Mouse (Mus musculus) MEL (cell line): Measurements from ENCODE around the gene Pip4k2c. TPM values are rescaled to one million over a fixed set of nuclear protein-coding genes. Genes with fewer than 3 reads are reported as not detected.

Experiments used
- DNase-seq: peaks from one replicate; pipeline ENCODE4 v3.0.0; 2011; ENCODE audit warnings: low read depth, low spot score
- H3K27ac ChIP-seq: 2 replicates; pipeline ENCODE4 v1.5.1; 2012; ENCODE audit warnings: low read depth, mild to moderate bottlenecking, control low read depth, low read length, moderate library complexity; ENCODE audit not compliant: control insufficient read depth
- H3K27me3 ChIP-seq, 2 experiments: fragments of 150-350 bp in 1 of 2; sonication (generic) in 1 of 2; 2 replicates each; pipeline ENCODE4 v1.6.1; 2012; ENCODE audit warnings: low read length in 2 of 2, mild to moderate bottlenecking in 2 of 2, improper control_type of control experiment in 1 of 2, moderate library complexity in 1 of 2; ENCODE audit not compliant: insufficient read depth in 2 of 2, control insufficient read depth in 1 of 2
- H3K36me3 ChIP-seq, 2 experiments: 2 replicates each; pipeline ENCODE4 v1.6.1; 2012 to 2014; ENCODE audit warnings: low read length in 2 of 2, improper control_type of control experiment in 1 of 2, inconsistent platforms in 1 of 2, mild to moderate bottlenecking in 1 of 2; ENCODE audit not compliant: insufficient read depth in 2 of 2, control insufficient read depth in 1 of 2
- H3K4me1 ChIP-seq, 2 experiments: fragments of 150-350 bp in 1 of 2; sonication (generic) in 1 of 2; 2 replicates each; pipeline ENCODE4 v1.6.1; 2012; ENCODE audit warnings: low read length in 2 of 2, improper control_type of control experiment in 1 of 2, mild to moderate bottlenecking in 1 of 2; ENCODE audit not compliant: insufficient read depth in 2 of 2, control insufficient read depth in 1 of 2
- H3K4me3 ChIP-seq, 2 experiments: fragments of 150-350 bp in 1 of 2; sonication (generic) in 1 of 2; 2 replicates each; pipeline ENCODE4 v1.5.1; 2012; ENCODE audit warnings: low read depth in 2 of 2, low read length in 2 of 2, mild to moderate bottlenecking in 2 of 2, moderate library complexity in 2 of 2, control low read depth in 1 of 2, improper control_type of control experiment in 1 of 2; ENCODE audit not compliant: control insufficient read depth in 1 of 2, insufficient read depth in 1 of 2
- H3K79me2 ChIP-seq: 2 replicates; pipeline ENCODE4 v1.6.1; 2012; ENCODE audit warnings: mild to moderate bottlenecking, low read length, moderate library complexity; ENCODE audit not compliant: control insufficient read depth, poor library complexity, insufficient read depth
- H3K9ac ChIP-seq: 2 replicates; pipeline ENCODE4 v1.6.1; 2012; ENCODE audit warnings: low read depth, mild to moderate bottlenecking, control low read depth, low read length, moderate library complexity; ENCODE audit not compliant: control insufficient read depth, poor library complexity, severe bottlenecking
- H3K9me3 ChIP-seq: fragments of 150-350 bp; sonication (generic); replicated peaks from 2 replicates; pipeline ENCODE4 v1.6.1; 2012; ENCODE audit warnings: mild to moderate bottlenecking, low read length, improper control_type of control experiment, moderate library complexity; ENCODE audit not compliant: insufficient read depth
- CHD1 ChIP-seq: IDR thresholded peaks from 2 replicates; pipeline ENCODE4 v1.6.1; 2012; ENCODE audit warnings: low read depth, mild to moderate bottlenecking, inconsistent platforms, low read length, improper control_type of control experiment
- CHD2 ChIP-seq: IDR thresholded peaks from 2 replicates; pipeline ENCODE4 v1.6.1; 2011; ENCODE audit warnings: low read length, improper control_type of control experiment
- CTCF ChIP-seq, 3 experiments: IDR thresholded peaks in 2 of 3; conservative IDR thresholded peaks in 1 of 3; 2 replicates each; pipeline ENCODE4 v1.5.1; 2011 to 2012; ENCODE audit warnings: low read length in 3 of 3, low read depth in 2 of 3, mild to moderate bottlenecking in 2 of 3, improper control_type of control experiment in 1 of 3, inconsistent platforms in 1 of 3, mixed read lengths in 1 of 3, moderate library complexity in 1 of 3; ENCODE audit not compliant: control insufficient read depth in 1 of 3, insufficient read depth in 1 of 3, poor library complexity in 1 of 3, severe bottlenecking in 1 of 3
- ETS1 ChIP-seq: IDR thresholded peaks from 2 replicates; pipeline ENCODE4 v1.6.1; 2012; ENCODE audit warnings: low read depth, mild to moderate bottlenecking, inconsistent platforms, low read length, improper control_type of control experiment, moderate library complexity
- GATA1 ChIP-seq: IDR thresholded peaks from 2 replicates; pipeline ENCODE4 v1.6.1; 2011; ENCODE audit warnings: low read depth, low read length, improper control_type of control experiment
- HCFC1 ChIP-seq: IDR thresholded peaks from 2 replicates; pipeline ENCODE4 v1.6.1; 2012; ENCODE audit warnings: low read depth, mild to moderate bottlenecking, inconsistent platforms, low read length, improper control_type of control experiment, moderate library complexity
- JUND ChIP-seq: IDR thresholded peaks from 2 replicates; pipeline ENCODE4 v1.6.1; 2011; ENCODE audit warnings: low read depth, mild to moderate bottlenecking, improper control_type of control experiment, low read length
- KAT2A ChIP-seq: conservative IDR thresholded peaks from 2 replicates; pipeline ENCODE4 v1.6.1; 2012; ENCODE audit warnings: low read depth, low read length, improper control_type of control experiment, inconsistent platforms
- MAFK ChIP-seq: IDR thresholded peaks from 2 replicates; pipeline ENCODE4 v1.6.1; 2011; ENCODE audit warnings: low read depth, mild to moderate bottlenecking, low read length, improper control_type of control experiment, borderline replicate concordance
- MAZ ChIP-seq: IDR thresholded peaks from 2 replicates; pipeline ENCODE4 v1.6.1; 2012; ENCODE audit warnings: low read depth, mild to moderate bottlenecking, inconsistent platforms, low read length, improper control_type of control experiment
- MEF2A ChIP-seq: IDR thresholded peaks from 2 replicates; pipeline ENCODE4 v1.6.1; 2014; ENCODE audit warnings: low read depth, mild to moderate bottlenecking, inconsistent platforms, low read length, improper control_type of control experiment; ENCODE audit not compliant: poor library complexity, insufficient replicate concordance, severe bottlenecking; ENCODE audit errors: extremely low read depth
- MXI1 ChIP-seq: IDR thresholded peaks from 2 replicates; pipeline ENCODE4 v1.6.1; 2011; ENCODE audit warnings: mild to moderate bottlenecking, low read depth, low read length, improper control_type of control experiment
- NELFE ChIP-seq: IDR thresholded peaks from 2 replicates; pipeline ENCODE4 v1.6.1; 2011; ENCODE audit warnings: low read depth, low read length, improper control_type of control experiment
- NRF1 ChIP-seq: IDR thresholded peaks from 2 replicates; pipeline ENCODE4 v1.6.1; 2014; ENCODE audit warnings: low read depth, mild to moderate bottlenecking, inconsistent platforms, low read length, improper control_type of control experiment, moderate library complexity; ENCODE audit not compliant: poor library complexity, insufficient read depth, severe bottlenecking
- POLR2AphosphoS5 ChIP-seq: IDR thresholded peaks from 2 replicates; pipeline ENCODE4 v1.6.1; 2012; ENCODE audit warnings: low read depth, borderline replicate concordance, mild to moderate bottlenecking, inconsistent platforms, low read length, moderate library complexity, mixed read lengths
- RCOR1 ChIP-seq: IDR thresholded peaks from 2 replicates; pipeline ENCODE4 v1.6.1; 2012; ENCODE audit warnings: low read depth, mild to moderate bottlenecking, inconsistent platforms, low read length, improper control_type of control experiment
- SIN3A ChIP-seq: IDR thresholded peaks from 2 replicates; pipeline ENCODE4 v1.6.1; 2012; ENCODE audit warnings: low read length, improper control_type of control experiment, inconsistent platforms
- TCF12 ChIP-seq: IDR thresholded peaks from 2 replicates; pipeline ENCODE4 v1.6.1; 2014; ENCODE audit warnings: low read depth, mild to moderate bottlenecking, inconsistent platforms, low read length, improper control_type of control experiment, moderate library complexity
- UBTF ChIP-seq: IDR thresholded peaks from 2 replicates; pipeline ENCODE4 v1.6.1; 2012; ENCODE audit warnings: low read depth, mild to moderate bottlenecking, inconsistent platforms, low read length, improper control_type of control experiment, moderate library complexity, borderline replicate concordance; ENCODE audit not compliant: insufficient read depth
- USF1 ChIP-seq: IDR thresholded peaks from 2 replicates; pipeline ENCODE4 v1.6.1; 2014; ENCODE audit warnings: low read depth, mild to moderate bottlenecking, inconsistent platforms, low read length, improper control_type of control experiment, moderate library complexity
- USF2 ChIP-seq, 2 experiments: IDR thresholded peaks; 2 replicates each; pipeline ENCODE4 v1.6.1; 2011 to 2012; ENCODE audit warnings: improper control_type of control experiment in 2 of 2, low read length in 2 of 2, borderline replicate concordance in 1 of 2, inconsistent platforms in 1 of 2, low read depth in 1 of 2, mild to moderate bottlenecking in 1 of 2; ENCODE audit not compliant: insufficient read depth in 1 of 2
- ZC3H11A ChIP-seq: IDR thresholded peaks from 2 replicates; pipeline ENCODE4 v1.6.1; 2012; ENCODE audit warnings: low read depth, mild to moderate bottlenecking, inconsistent platforms, low read length, improper control_type of control experiment
- ZKSCAN1 ChIP-seq: IDR thresholded peaks from 2 replicates; pipeline ENCODE4 v1.6.1; 2012; ENCODE audit warnings: low read depth, mild to moderate bottlenecking, inconsistent platforms, low read length, improper control_type of control experiment, moderate library complexity
- ZMIZ1 ChIP-seq: IDR thresholded peaks from 2 replicates; pipeline ENCODE4 v1.6.1; 2012; ENCODE audit warnings: low read depth, mild to moderate bottlenecking, inconsistent platforms, low read length, improper control_type of control experiment, moderate library complexity
- polyA plus RNA-seq, 2 experiments: library from polyadenylated mRNA; stranded (reverse) in 1 of 2; unstranded in 1 of 2; fragments of >175 nt in 1 of 2; fragments of >200 nt in 1 of 2; gene quantifications; 2 replicates each; pipeline versions ENCODE4 v1.2.1 to v1.2.4; 2012; ENCODE audit warnings: low replicate concordance in 2 of 2, low read depth in 1 of 2; ENCODE audit not compliant: insufficient read length in 2 of 2, insufficient read depth in 1 of 2, missing spikeins in 1 of 2
- total RNA-seq: library from RNA; depleted of rRNA; stranded (reverse); fragments of 300-350 nt; gene quantifications from 2 replicates; pipeline ENCODE4 v1.2.3, GENCODE M21; 2012

Pip4k2c gene
- total and polyA plus RNA-seq, 3 experiments = 31.9 to 58.2 TPM; not detected in 1

DNA sequence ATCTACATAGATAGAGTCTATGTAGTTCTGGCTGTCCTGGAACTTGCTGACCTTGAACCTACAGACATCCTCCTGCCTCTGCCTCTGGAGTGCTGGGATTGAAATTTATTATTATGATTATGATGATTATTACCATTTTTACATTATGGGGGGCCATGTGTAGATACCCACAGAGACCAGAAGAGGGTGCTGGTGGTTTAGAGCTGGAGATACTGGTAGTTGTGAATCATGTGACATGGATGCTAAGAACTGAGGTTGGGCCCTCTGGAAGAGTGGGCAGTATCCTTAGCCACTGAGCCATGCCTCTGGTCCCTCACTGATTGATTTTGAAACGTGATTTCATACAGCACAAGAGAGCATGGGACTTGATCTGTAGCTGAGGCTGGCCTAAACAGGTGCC, 24.9 kb downstream of the Pip4k2c start (continued):
- no peak for TF ChIP-seq ETS1

- Histone ChIP-seq H3K9ac (no peak overlapping the region), H3K4me1 (peaks cover 0 to 18% of the 10 kb centered on the region in 2 experiments; a peak in 3 of 4 replicates), H3K36me3 (peaks cover 0 to 9% of the 10 kb centered on the region in 2 experiments; a peak in 2 of 4 replicates), H3K27me3 (no peaks in the 10 kb centered on the region), H3K4me3 (no peak overlapping the region), H3K9me3 (no peaks in the 10 kb centered on the region), H3K27ac (no peak overlapping the region), H3K79me2 (peaks cover 7% of the 10 kb centered on the region; the same call in 1 of the 2 replicates)
- TF ChIP-seq USF1 = no peak
- no peak for TF ChIP-seq POLR2AphosphoS5
- TF ChIP-seq USF2 (IDR thresholded peaks at IDR 0.05; ENCODE audit: borderline replicate concordance in 1 of 2, insufficient read depth in 1 of 2, low read depth in 1 of 2, low read length in 2 of 2) = no peak
- no peak for TF ChIP-seq KAT2A
- no peak for TF ChIP-seq ZMIZ1
- no peak for TF ChIP-seq MAZ
- no peak for TF ChIP-seq CHD1
- TF ChIP-seq ZKSCAN1 = no peak
- TF ChIP-seq MEF2A = no peak
- no peak for TF ChIP-seq CHD2
- TF ChIP-seq TCF12 = no peak
- TF ChIP-seq ZC3H11A = no peak
- no peak for TF ChIP-seq HCFC1
- TF ChIP-seq JUND = no peak
- no peak for DNase-seq
These were observed 25.9 kb downstream of the Pip4k2c start for GRCm38 (mm10) chr10:127185506-127185905.

GRCm38 (mm10) chr10:127185101-127185500, 26.3 kb downstream of the Pip4k2c start:
- no peak for DNase-seq
- H3K79me2 ChIP-seq = peaks cover 7% of the 10 kb centered on the region; the same call in 1 of the 2 replicates
- H3K27ac ChIP-seq = no peak overlapping the region
- peaks cover 0 to 5% of the 10 kb centered on the region in 2 experiments; a peak in 2 of 4 replicates for H3K36me3 ChIP-seq
- peaks cover 0 to 18% of the 10 kb centered on the region in 2 experiments; a peak in 3 of 4 replicates for H3K4me1 ChIP-seq
- H3K9ac ChIP-seq = no peak overlapping the region
- no peaks in the 10 kb centered on the region for H3K27me3 ChIP-seq
- H3K4me3 ChIP-seq = no peak overlapping the region
- no peaks in the 10 kb centered on the region for H3K9me3 ChIP-seq
- TF ChIP-seq JUND (no peak), USF1 (no peak), MAFK (no peak), HCFC1 (no peak), NRF1 (no peak), CTCF (IDR thresholded peaks at IDR 0.05 in 2 of 3, conservative IDR thresholded peaks at IDR 0.05 in 1 of 3; ENCODE audit: control insufficient read depth in 1 of 3, insufficient read depth in 1 of 3, low read depth in 2 of 3, low read length in 3 of 3, poor library complexity in 1 of 3, severe bottlenecking in 1 of 3) (no peak), RCOR1 (no peak), MXI1 (no peak), NELFE (no peak), UBTF (no peak), KAT2A (no peak), GATA1 (no peak), SIN3A (no peak), USF2 (IDR thresholded peaks at IDR 0.05; ENCODE audit: borderline replicate concordance in 1 of 2, insufficient read depth in 1 of 2, low read depth in 1 of 2, low read length in 2 of 2) (no peak)
